Mouse (Mus musculus) neural tube, embryonic 13.5 days (tissue): Measurements from ENCODE around the gene 5730596B20Rik. TPM values are rescaled to one million over a fixed set of nuclear protein-coding genes. Genes with fewer than 3 reads are reported as not detected.

Source experiments
- ATAC-seq: fragments of 200-750 bp; cut with Nextera tagmentation; 2 replicates; pipeline ENCODE4 v1.8.0; 2017; ENCODE audit warnings: low read depth, mild to moderate bottlenecking, moderate TSS enrichment, moderate library complexity
- H3K27ac ChIP-seq: fragments of 300-500 bp; sonication (generic); replicated peaks from 2 replicates; pipeline ENCODE4 v1.5.1; 2015; ENCODE audit warnings: moderate library complexity, mild to moderate bottlenecking, inconsistent platforms
- H3K27me3 ChIP-seq: fragments of 300-500 bp; sonication (generic); 2 replicates; pipeline ENCODE4 v1.6.1; 2015; ENCODE audit warnings: mild to moderate bottlenecking, inconsistent platforms
- H3K36me3 ChIP-seq: fragments of 300-500 bp; sonication (generic); 2 replicates; pipeline ENCODE4 v1.6.1; 2015; ENCODE audit warnings: mild to moderate bottlenecking, inconsistent platforms
- H3K4me1 ChIP-seq: fragments of 300-500 bp; sonication (generic); replicated peaks from 2 replicates; pipeline ENCODE4 v1.6.1; 2015; ENCODE audit warnings: inconsistent platforms
- H3K4me2 ChIP-seq: fragments of 300-500 bp; sonication (generic); 2 replicates; pipeline ENCODE4 v1.6.1; 2015; ENCODE audit warnings: inconsistent platforms, mild to moderate bottlenecking, moderate library complexity
- H3K4me3 ChIP-seq: fragments of 300-500 bp; sonication (generic); 2 replicates; pipeline ENCODE4 v1.5.1; 2015; ENCODE audit warnings: mild to moderate bottlenecking, inconsistent platforms
- H3K9ac ChIP-seq: fragments of 300-500 bp; sonication (generic); 2 replicates; pipeline ENCODE4 v1.6.1; 2015; ENCODE audit warnings: moderate library complexity, mild to moderate bottlenecking, inconsistent platforms
- H3K9me3 ChIP-seq: fragments of 300-500 bp; sonication (generic); 2 replicates; pipeline ENCODE4 v1.6.1; 2016; ENCODE audit warnings: inconsistent platforms
- WGBS: fragments of 180-500 bp; shearing (Covaris S2); methylation state at CpG from one replicate; pipeline ENCODE4 v1.1.7; 2015; 5-methylcytosine and 5-hydroxymethylcytosine counted together
- polyA plus RNA-seq: library from polyadenylated mRNA; unstranded; fragments of >200 nt; fragmentation: Nextera tagmentation; extraction: Ambion mirVana; gene quantifications from 2 replicates; pipeline ENCODE4 v1.2.1, GENCODE M21; 2015

The 5730596B20Rik gene
- polyA plus RNA-seq, 1 experiment from 2014 or later: 3.5 TPM

- Histone ChIP-seq H3K4me1 (peaks cover 95% of the 10 kb centered on the region), H3K27ac (peak overlapping the region; percentile 100), H3K27me3 (no peaks in the 10 kb centered on the region), H3K9ac (peak overlapping the region; percentile 71), H3K4me3 (peak overlapping the region; percentile 65), H3K36me3 (peaks cover 10% of the 10 kb centered on the region), H3K9me3 (no peaks in the 10 kb centered on the region), H3K4me2 (peak overlapping the region; percentile 97)
- WGBS: 9% methylated on average over 10 of the region's 10 CpGs
- no peak for ATAC-seq
Observed at GRCm38 (mm10) chr6:52194690-52195089, 17.4 kb downstream of the 5730596B20Rik start.

- whole genome bisulfite sequencing: 9% methylated on average over 9 of the region's 9 CpGs
- Histone ChIP-seq H3K36me3 (peaks cover 16% of the 10 kb centered on the region), H3K9me3 (no peaks in the 10 kb centered on the region), H3K27me3 (no peaks in the 10 kb centered on the region), H3K27ac (peak overlapping the region; percentile 100), H3K4me3 (peak overlapping the region; percentile 19), H3K4me1 (peaks cover 99% of the 10 kb centered on the region), H3K9ac (peak overlapping the region; percentile 71), H3K4me2 (peak overlapping the region; percentile 97)
- no peak for ATAC-seq
Observed at GRCm38 (mm10) chr6:52196811-52197210, 19.5 kb downstream of the 5730596B20Rik start.

GRCm38 (mm10) chr6:52197271-52197670, 20.0 kb downstream of the 5730596B20Rik start:
- peak overlapping the region; percentile 100 for H3K27ac ChIP-seq
- H3K4me1 ChIP-seq: peaks cover 99% of the 10 kb centered on the region
- peak overlapping the region; percentile 97 for H3K4me2 ChIP-seq
- H3K36me3 ChIP-seq: peaks cover 19% of the 10 kb centered on the region
- peak overlapping the region; percentile 19 for H3K4me3 ChIP-seq
- no peaks in the 10 kb centered on the region for H3K27me3 ChIP-seq
- no peaks in the 10 kb centered on the region for H3K9me3 ChIP-seq
- WGBS: 2% methylated on average over 10 of the region's 10 CpGs
- peak; percentile 70; the same call in 1 of the 2 replicates for ATAC-seq
- H3K9ac ChIP-seq: peak overlapping the region; percentile 71

GRCm38 (mm10) chr6:52200073-52200750, 22.9 kb downstream of the 5730596B20Rik start:
- Histone ChIP-seq H3K4me1 (peaks cover 99% of the 10 kb centered on the region), H3K4me2 (peak overlapping the region; percentile 97), H3K9me3 (no peaks in the 10 kb centered on the region), H3K9ac (peak overlapping the region; percentile 66), H3K27me3 (no peaks in the 10 kb centered on the region), H3K27ac (peak overlapping the region; percentile 100), H3K36me3 (peaks cover 46% of the 10 kb centered on the region), H3K4me3 (peak overlapping the region; percentile 96)
- ATAC-seq: no peak
- 2% methylated on average over 30 of the region's 30 CpGs for WGBS

- peak overlapping the region; percentile 97 for H3K4me2 ChIP-seq
- H3K9ac ChIP-seq: peak overlapping the region; percentile 66
- 6% methylated on average over 10 of the region's 10 CpGs for WGBS
- peaks cover 99% of the 10 kb centered on the region for H3K4me1 ChIP-seq
- no peaks in the 10 kb centered on the region for H3K27me3 ChIP-seq
- peak overlapping the region; percentile 100 for H3K27ac ChIP-seq
- no peaks in the 10 kb centered on the region for H3K9me3 ChIP-seq
- ATAC-seq: no peak
- H3K4me3 ChIP-seq: peak overlapping the region; percentile 96
- peaks cover 52% of the 10 kb centered on the region for H3K36me3 ChIP-seq
Observed at GRCm38 (mm10) chr6:52200751-52201250, 23.5 kb downstream of the 5730596B20Rik start.

- Histone ChIP-seq H3K4me2 (peak overlapping the region; percentile 97), H3K9ac (peak overlapping the region; percentile 66), H3K27me3 (no peaks in the 10 kb centered on the region), H3K4me3 (peak overlapping the region; percentile 96), H3K4me1 (peaks cover 99% of the 10 kb centered on the region), H3K9me3 (no peaks in the 10 kb centered on the region), H3K27ac (peak overlapping the region; percentile 100), H3K36me3 (peaks cover 56% of the 10 kb centered on the region)
- WGBS: 11% methylated on average over 1 of the region's 1 CpGs
- no peak for ATAC-seq
Observed at GRCm38 (mm10) chr6:52201269-52201668, 24.0 kb downstream of the 5730596B20Rik start.

GRCm38 (mm10) chr6:52202362-52203120, 25.2 kb downstream of the 5730596B20Rik start:
- 7% methylated on average over 22 of the region's 22 CpGs for WGBS
- Histone ChIP-seq H3K27ac (peak overlapping the region; percentile 100), H3K4me1 (peaks cover 99% of the 10 kb centered on the region), H3K4me3 (peak overlapping the region; percentile 96), H3K9ac (peak overlapping the region; percentile 100), H3K9me3 (no peaks in the 10 kb centered on the region), H3K27me3 (no peaks in the 10 kb centered on the region), H3K4me2 (peak overlapping the region; percentile 97), H3K36me3 (peaks cover 58% of the 10 kb centered on the region)
- ATAC-seq: no peak

- peak overlapping the region; percentile 100 for H3K9ac ChIP-seq
- peak overlapping the region; percentile 97 for H3K4me2 ChIP-seq
- no peaks in the 10 kb centered on the region for H3K9me3 ChIP-seq
- peaks cover 58% of the 10 kb centered on the region for H3K36me3 ChIP-seq
- no peaks in the 10 kb centered on the region for H3K27me3 ChIP-seq
- H3K27ac ChIP-seq: peak overlapping the region; percentile 100
- ATAC-seq: no peak
- H3K4me3 ChIP-seq: peak overlapping the region; percentile 96
- H3K4me1 ChIP-seq: peaks cover 99% of the 10 kb centered on the region
- WGBS: 2% methylated on average over 10 of the region's 10 CpGs
Observed at GRCm38 (mm10) chr6:52203121-52203370, 25.7 kb downstream of the 5730596B20Rik start.

GRCm38 (mm10) chr6:52203371-52204049, 26.2 kb downstream of the 5730596B20Rik start:
- Histone ChIP-seq H3K4me1 (peaks cover 98% of the 10 kb centered on the region), H3K4me3 (peak overlapping the region; percentile 96), H3K36me3 (peaks cover 58% of the 10 kb centered on the region), H3K9me3 (no peaks in the 10 kb centered on the region), H3K9ac (peak overlapping the region; percentile 100), H3K4me2 (peak overlapping the region; percentile 97), H3K27ac (peak overlapping the region; percentile 100), H3K27me3 (no peaks in the 10 kb centered on the region)
- 1% methylated on average over 46 of the region's 46 CpGs for WGBS
- 0 out of 2 replicates have a peak, but pooled peaks have one; percentile 32 for ATAC-seq

GRCm38 (mm10) chr6:52204050-52204752, 26.9 kb downstream of the 5730596B20Rik start, which contains the start of gene Hoxa5:
Gene Hoxa5, minus strand, starts transcription at chr6:52204587.
- under 1% methylated on average over 63 of the region's 65 CpGs for WGBS

GRCm38 (mm10) chr6:52205221-52205620, 27.9 kb downstream of the 5730596B20Rik start:
- H3K4me1 ChIP-seq: peaks cover 98% of the 10 kb centered on the region
- H3K9ac ChIP-seq: peak overlapping the region; percentile 100

More at GRCm38 (mm10) chr6:52204050-52204752, 26.9 kb downstream of the 5730596B20Rik start, which contains the start of gene Hoxa5:
- H3K4me1 ChIP-seq: peaks cover 98% of the 10 kb centered on the region
- H3K36me3 ChIP-seq: peaks cover 58% of the 10 kb centered on the region
- H3K9ac ChIP-seq: peak within 1 kb of the TSS; percentile 100
- ATAC-seq: peak; percentile 34
- H3K27me3 ChIP-seq: no peaks in the 10 kb centered on the region
- H3K4me3 ChIP-seq: peak within 1 kb of the TSS; percentile 96
- peak within 1 kb of the TSS; percentile 97 for H3K4me2 ChIP-seq
- H3K27ac ChIP-seq: peak within 1 kb of the TSS; percentile 100
- H3K9me3 ChIP-seq: no peaks in the 10 kb centered on the region

More at GRCm38 (mm10) chr6:52205221-52205620, 27.9 kb downstream of the 5730596B20Rik start:
- Histone ChIP-seq H3K27me3 (no peaks in the 10 kb centered on the region), H3K27ac (peak overlapping the region; percentile 100), H3K4me2 (peak overlapping the region; percentile 97), H3K4me3 (peak overlapping the region; percentile 96), H3K9me3 (no peaks in the 10 kb centered on the region), H3K36me3 (peaks cover 54% of the 10 kb centered on the region)
- WGBS: 4% methylated on average over 14 of the region's 14 CpGs
- no peak for ATAC-seq
